Mouse (Mus musculus): ENCODE data around the gene Hnrnpm. TPM values are rescaled to one million over a fixed set of nuclear protein-coding genes. Genes with fewer than 3 reads are reported as not detected.
"Not testable (repeated sequence)": the region's sequence is repeated elsewhere in the genome, so short reads cannot be mapped to it uniquely, and the experiment has no call there.

Gene Hnrnpm
- 276 and 325 TPM in 2 replicates for polyA plus RNA-seq (2015; fragmentation: Nextera tagmentation; extraction: Ambion mirVana)

DNA sequence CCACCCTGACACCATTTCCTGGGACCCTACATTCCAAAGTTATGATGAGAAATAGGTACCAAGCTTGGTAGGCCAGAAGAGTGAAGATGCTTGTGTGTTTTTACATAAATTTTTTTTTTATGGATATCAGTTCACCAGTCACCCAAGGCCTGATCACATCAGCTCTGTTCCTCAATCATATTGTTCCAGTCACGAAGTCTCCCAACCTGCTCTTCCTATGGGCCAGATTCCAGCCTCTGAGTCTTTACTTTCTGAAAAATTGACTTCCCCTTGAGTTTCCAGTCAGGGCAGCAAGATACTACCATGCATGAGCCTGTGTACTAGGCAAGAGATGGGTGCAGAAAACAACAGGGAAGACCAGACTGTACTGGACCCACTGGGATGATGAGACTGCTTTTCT is at the start of gene Hnrnpm:
Gene Hnrnpm (minus strand): TSS at position 101 of the 400 bp plus-strand sequence.
- peak within 1 kb of the TSS; percentile 55 for H3K4me2 ChIP-seq (replicated peaks)
- H3K36me3 ChIP-seq: no peaks in the 10 kb centered on the region
- no peak within 1 kb of the TSS for H3K27ac ChIP-seq
- no peaks in the 10 kb centered on the region for H3K27me3 ChIP-seq (replicated peaks)
- peaks cover 15% of the 10 kb centered on the region for H3K4me1 ChIP-seq (replicated peaks)
- H3K4me3 ChIP-seq (replicated peaks): peak within 1 kb of the TSS; percentile 74
- 83% methylated on average over 1 of the region's 1 CpGs for WGBS
- ATAC-seq: no peak
- H3K9me3 ChIP-seq: no peaks in the 10 kb centered on the region
- no peak within 1 kb of the TSS for H3K9ac ChIP-seq

DNA sequence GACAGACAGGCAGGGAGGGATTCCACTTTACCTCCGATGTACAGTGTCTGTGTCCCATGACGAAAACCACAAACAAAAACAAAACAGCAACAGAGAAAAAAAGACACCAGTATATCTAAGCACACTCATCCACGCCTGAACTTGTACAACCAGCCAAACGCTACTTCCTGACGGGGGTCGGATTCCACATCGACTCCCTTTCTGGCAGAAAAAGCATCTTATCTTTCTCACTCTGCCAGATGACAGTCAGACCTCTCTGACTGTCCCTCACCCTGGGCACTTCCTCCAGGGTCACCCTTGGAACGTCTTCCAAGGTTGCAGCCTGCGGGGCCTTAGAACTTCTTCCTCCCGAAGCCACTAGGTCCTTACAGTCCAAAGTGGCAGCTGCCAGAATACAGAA is 46.9 kb upstream of the Hnrnpm start:
- ATAC-seq; H3K36me3 ChIP-seq; H3K27ac ChIP-seq; H3K4me3 ChIP-seq (replicated peaks); H3K4me2 ChIP-seq (replicated peaks); H3K9ac ChIP-seq; H3K27me3 ChIP-seq (replicated peaks); H3K9me3 ChIP-seq; H3K4me1 ChIP-seq (replicated peaks): not testable (repeated sequence)
- WGBS: 75% methylated on average over 10 of the region's 10 CpGs

DNA sequence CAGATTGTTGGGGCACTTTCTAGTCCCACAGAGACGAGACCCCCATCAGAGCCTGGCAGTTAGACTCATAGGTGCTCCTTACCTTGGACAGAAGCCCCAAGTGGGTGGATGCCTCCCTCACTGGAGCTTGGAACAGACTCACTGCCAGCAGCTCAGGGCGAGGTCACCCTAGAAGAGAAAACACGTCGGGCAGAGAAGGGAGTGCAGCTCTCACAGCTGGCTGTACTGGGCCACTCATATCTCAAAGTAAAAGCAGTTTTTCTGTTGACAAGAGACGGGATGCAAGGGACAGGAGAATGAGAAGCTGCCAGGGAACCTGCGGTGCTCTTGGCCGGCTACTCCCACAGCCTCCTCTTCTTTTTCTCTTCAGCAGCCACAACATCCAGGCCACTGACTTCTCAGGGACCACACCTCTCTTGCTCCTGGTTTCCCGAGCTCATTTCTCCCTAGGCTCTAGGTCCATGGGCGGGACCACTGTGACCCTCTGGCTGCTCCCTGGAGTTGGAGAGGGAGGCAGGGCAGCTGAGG is 46.0 kb upstream of the Hnrnpm start:
- 57% methylated on average over 9 of the region's 9 CpGs for WGBS
- H3K27ac ChIP-seq; H3K27me3 ChIP-seq (replicated peaks); ATAC-seq; H3K9ac ChIP-seq; H3K4me3 ChIP-seq (replicated peaks); H3K4me1 ChIP-seq (replicated peaks); H3K4me2 ChIP-seq (replicated peaks); H3K36me3 ChIP-seq; H3K9me3 ChIP-seq: not testable (repeated sequence)

DNA sequence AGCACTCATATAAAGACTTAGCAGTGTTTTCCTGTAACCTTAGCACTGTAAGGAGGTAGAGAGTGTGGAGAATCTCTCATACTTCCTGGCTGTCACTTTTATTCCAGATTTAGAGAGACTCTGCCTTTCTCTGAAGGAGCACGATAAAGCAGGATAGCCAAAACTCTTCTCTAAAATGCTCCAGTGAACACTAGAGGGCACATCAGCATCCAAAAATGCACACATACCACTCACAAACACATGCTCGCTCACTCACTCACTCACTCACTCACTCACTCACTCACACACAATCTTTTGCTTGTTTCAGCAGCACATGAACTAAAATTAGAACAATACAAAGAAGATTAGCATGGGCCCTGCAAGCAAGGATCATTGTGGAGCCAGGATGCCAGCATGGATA is 42.6 kb upstream of the Hnrnpm start:
- Histone ChIP-seq H3K27ac (no peak overlapping the region), H3K4me1 (replicated peaks) (no peaks in the 10 kb centered on the region), H3K4me2 (replicated peaks) (no peak overlapping the region), H3K36me3 (no peaks in the 10 kb centered on the region), H3K9me3 (no peaks in the 10 kb centered on the region), H3K4me3 (replicated peaks) (no peak overlapping the region), H3K27me3 (replicated peaks) (no peaks in the 10 kb centered on the region), H3K9ac (no peak overlapping the region)
- ATAC-seq: no peak
- 69% methylated on average over 2 of the region's 2 CpGs for WGBS

DNA sequence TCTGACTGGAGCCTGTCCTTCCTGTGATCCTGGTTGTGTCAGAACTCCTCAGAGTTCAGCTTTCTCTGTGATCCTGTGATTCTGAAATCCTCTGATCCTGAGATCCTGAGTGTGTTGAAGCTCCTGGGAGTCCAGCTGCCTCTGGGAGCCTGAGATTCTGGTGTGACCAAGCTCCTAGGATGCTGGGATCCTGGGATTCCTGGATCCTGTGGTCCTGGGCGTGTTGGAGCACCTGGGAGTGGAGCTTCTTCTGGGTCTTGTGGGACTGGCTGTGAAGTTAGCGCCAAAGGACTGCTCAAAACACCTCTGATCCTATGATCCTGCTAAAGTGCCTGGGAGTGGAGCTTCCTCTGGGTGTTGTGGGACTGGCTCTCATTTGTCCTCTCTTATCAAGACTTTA is 41.7 kb upstream of the Hnrnpm start:
- Histone ChIP-seq H3K27ac (no peak overlapping the region), H3K9me3 (no peaks in the 10 kb centered on the region), H3K36me3 (no peaks in the 10 kb centered on the region), H3K4me2 (replicated peaks) (no peak overlapping the region), H3K9ac (no peak overlapping the region), H3K4me3 (replicated peaks) (no peak overlapping the region), H3K4me1 (replicated peaks) (no peaks in the 10 kb centered on the region), H3K27me3 (replicated peaks) (no peaks in the 10 kb centered on the region)
- WGBS: 78% methylated on average over 2 of the region's 2 CpGs
- no peak for ATAC-seq

DNA sequence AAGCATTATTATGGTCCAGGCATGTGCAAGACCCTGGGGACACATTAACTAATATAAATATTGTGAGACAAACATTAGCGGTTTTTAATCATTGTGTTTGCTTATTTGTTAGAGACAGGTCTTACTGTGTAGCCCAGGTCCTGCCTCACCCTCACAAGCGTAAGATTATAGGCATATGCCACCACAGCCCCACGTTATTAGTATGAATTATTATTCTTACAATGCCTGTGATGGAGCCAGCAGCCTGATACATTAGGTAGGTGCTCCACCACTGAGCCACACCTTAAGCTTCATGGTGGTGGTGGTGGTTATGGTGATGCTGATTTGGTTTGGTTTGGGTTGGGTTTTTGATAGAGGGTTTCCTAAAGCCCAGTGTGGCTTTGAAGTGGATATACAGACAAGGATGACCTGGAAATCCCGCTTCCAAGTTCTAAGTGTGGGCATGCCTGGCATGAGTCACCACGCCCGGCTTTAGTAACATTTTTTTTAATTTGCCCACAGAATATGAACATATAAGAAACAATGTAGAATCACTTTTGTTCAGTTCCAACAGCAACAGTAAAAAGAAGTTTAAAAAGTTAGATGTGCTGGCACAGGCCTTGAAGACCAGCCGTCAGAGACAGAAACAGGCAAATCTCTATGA is 33.2 kb upstream of the Hnrnpm start:
- ATAC-seq: no peak
- Histone ChIP-seq H3K9me3 (no peaks in the 10 kb centered on the region), H3K4me3 (replicated peaks) (no peak overlapping the region), H3K27me3 (replicated peaks) (no peaks in the 10 kb centered on the region), H3K9ac (no peak overlapping the region), H3K27ac (no peak overlapping the region), H3K4me1 (replicated peaks) (no peaks in the 10 kb centered on the region), H3K36me3 (no peaks in the 10 kb centered on the region), H3K4me2 (replicated peaks) (no peak overlapping the region)
- WGBS: 95% methylated on average over 7 of the region's 7 CpGs

DNA sequence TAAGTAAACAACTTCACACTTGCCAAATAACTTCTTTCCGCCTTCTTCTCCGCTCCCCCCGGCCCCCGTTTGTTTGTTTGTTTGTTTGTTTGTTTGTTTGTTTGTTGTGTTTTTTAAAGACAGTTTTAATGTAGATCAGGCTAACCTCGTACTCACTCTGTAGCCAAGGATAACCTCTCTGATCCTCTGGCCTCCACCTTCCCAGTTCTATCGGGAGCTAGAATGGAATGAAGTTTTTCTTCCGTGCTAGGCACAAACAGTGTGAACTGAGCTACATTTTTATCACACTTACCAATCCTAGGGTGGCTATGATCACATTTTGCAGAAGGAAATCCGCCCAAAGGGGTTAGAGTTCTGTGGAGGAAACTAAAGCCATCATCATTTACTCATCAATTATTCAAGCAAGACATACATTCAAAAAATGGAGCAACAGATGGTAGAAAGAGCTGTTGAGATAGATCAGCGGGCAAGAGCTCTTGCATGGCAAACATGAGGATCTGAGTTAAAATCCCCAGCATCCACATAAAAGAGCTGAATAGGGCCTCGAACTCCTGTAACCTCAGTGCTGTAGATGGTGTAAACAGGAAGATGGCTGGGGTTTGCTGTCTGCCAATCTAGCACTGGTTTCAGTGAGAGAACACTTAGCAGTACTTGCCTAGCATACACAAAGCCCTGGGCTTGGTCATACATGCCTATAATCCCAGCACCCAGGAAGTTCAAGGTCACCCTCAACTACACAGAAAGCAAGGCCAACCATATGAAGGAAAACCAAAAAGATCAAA is 32.5 kb upstream of the Hnrnpm start:
- Histone ChIP-seq H3K9ac (no peak overlapping the region), H3K4me3 (replicated peaks) (peak overlapping the region; percentile 89), H3K4me2 (replicated peaks) (peak overlapping the region; percentile 40), H3K27ac (no peak overlapping the region), H3K27me3 (replicated peaks) (no peaks in the 10 kb centered on the region), H3K4me1 (replicated peaks) (no peaks in the 10 kb centered on the region), H3K9me3 (no peaks in the 10 kb centered on the region), H3K36me3 (no peaks in the 10 kb centered on the region)
- 0 out of 2 replicates have a peak, but pooled peaks have one; percentile 18 for ATAC-seq
- WGBS: 45% methylated on average over 10 of the region's 10 CpGs

DNA sequence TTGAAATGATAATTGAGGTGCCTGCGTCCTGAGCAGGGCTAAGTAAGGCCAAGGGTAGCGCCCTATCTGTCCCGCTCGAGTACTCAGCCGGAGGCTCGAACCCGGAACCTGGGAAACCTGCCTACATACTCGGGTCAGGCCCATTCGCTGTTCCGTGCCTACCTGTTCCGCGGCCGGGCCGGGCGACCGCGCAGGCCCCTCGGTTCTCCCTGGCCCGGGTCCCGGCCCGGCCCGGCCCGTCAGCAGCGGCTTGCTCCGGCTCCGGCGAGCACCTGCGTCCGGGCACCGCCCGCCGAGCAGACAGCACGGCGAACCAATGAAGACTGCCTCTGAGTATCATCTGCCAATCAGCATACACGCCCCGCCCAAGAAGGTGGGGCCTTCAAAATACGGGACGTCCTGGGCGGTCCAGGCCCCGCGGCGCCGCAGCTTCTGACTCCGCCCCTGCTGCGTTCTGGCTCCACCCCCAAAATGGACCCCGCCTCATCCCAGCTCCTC is 31.8 kb upstream of the Hnrnpm start, which contains the start of gene March2:
Gene March2 (minus strand): TSS at position 287 of the 498 bp plus-strand sequence.
- peak within 1 kb of the TSS; percentile 68 for H3K9ac ChIP-seq
- no peaks in the 10 kb centered on the region for H3K4me1 ChIP-seq (replicated peaks)
- peak; percentile 100 for ATAC-seq
- peak within 1 kb of the TSS; percentile 78 for H3K4me2 ChIP-seq (replicated peaks)
- H3K27ac ChIP-seq: peak within 1 kb of the TSS; percentile 54; the same call in 1 of the 2 replicates
- no peaks in the 10 kb centered on the region for H3K36me3 ChIP-seq
- WGBS: under 1% methylated on average over 45 of the region's 46 CpGs
- H3K4me3 ChIP-seq (replicated peaks): peak within 1 kb of the TSS; percentile 89
- H3K27me3 ChIP-seq (replicated peaks): no peaks in the 10 kb centered on the region
- H3K9me3 ChIP-seq: no peaks in the 10 kb centered on the region

DNA sequence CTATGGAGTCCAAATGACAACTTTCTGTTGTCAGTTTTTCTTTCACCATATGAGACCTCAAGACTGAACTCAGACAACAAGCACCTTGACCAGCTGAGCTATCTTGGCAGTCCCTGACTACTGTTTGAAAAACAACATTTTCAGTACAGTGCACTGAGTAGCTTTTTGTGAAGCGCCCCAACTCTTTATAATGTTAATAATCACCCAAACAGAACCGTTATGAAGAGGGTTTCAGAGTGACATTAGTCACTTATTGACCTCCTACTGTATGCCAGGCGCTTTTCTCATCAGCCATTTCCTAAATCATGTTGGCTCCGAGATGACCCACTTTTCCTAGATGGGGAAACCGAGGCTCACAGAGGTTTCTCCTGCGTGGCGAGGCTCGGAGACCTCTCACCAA is 31.3 kb upstream of the Hnrnpm start:
- no peaks in the 10 kb centered on the region for H3K27me3 ChIP-seq (replicated peaks)
- 9% methylated on average over 8 of the region's 8 CpGs for WGBS
- no peak; the same call in 1 of the 2 replicates for ATAC-seq
- peak overlapping the region; percentile 68 for H3K9ac ChIP-seq
- H3K4me2 ChIP-seq (replicated peaks): peak overlapping the region; percentile 78
- peak overlapping the region; percentile 89 for H3K4me3 ChIP-seq (replicated peaks)
- no peaks in the 10 kb centered on the region for H3K9me3 ChIP-seq
- H3K36me3 ChIP-seq: no peaks in the 10 kb centered on the region
- no peaks in the 10 kb centered on the region for H3K4me1 ChIP-seq (replicated peaks)
- 0 out of 2 replicates have a peak overlapping the region, but pooled peaks have one; percentile 54 for H3K27ac ChIP-seq

DNA sequence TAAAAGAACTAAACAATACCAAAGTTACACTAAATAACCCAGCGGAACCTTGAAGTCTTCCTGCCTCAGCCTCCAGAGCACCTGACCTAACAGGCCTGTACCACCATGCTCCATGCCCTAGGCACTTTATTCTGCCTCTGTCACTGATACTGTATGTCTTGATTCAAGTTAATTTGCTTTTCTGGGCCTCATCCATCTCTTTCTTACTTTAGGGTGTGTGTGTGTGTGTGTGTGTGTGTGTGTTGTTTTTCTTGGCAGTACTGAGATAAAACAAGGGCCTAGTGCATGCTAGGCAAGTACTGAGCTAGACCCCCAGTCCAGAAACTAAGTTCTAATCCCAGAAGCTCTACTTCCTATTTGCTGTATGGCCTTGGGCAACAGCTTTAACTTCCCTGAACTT is 30.6 kb upstream of the Hnrnpm start:
- H3K9ac ChIP-seq: no peak overlapping the region
- H3K27me3 ChIP-seq (replicated peaks): no peaks in the 10 kb centered on the region
- 100% methylated on average over 1 of the region's 1 CpGs for WGBS
- H3K4me1 ChIP-seq (replicated peaks): no peaks in the 10 kb centered on the region
- no peak overlapping the region for H3K4me3 ChIP-seq (replicated peaks)
- H3K9me3 ChIP-seq: no peaks in the 10 kb centered on the region
- ATAC-seq: no peak
- H3K27ac ChIP-seq: no peak overlapping the region
- no peaks in the 10 kb centered on the region for H3K36me3 ChIP-seq
- no peak overlapping the region for H3K4me2 ChIP-seq (replicated peaks)

DNA sequence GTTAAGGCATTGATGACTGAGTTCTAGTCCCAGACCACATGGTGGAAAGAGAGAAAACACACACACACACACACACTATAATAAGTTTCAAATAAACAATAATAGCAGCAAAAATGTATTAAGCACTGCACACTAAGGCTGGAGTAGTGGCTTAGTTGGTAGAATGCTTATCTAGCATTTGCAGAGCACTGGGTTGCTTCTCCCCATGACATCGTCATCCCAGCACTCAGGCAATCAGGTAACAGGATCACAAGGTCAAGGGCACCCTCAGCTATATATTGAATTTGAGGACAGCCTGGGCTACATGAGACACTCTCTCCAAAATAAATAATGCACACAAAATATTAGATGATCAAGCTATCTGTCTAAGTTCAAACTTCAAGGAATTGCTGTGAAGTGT is 28.1 kb upstream of the Hnrnpm start:
- Histone ChIP-seq H3K27me3 (replicated peaks) (no peaks in the 10 kb centered on the region), H3K27ac (no peak overlapping the region), H3K4me3 (replicated peaks) (no peak overlapping the region), H3K4me1 (replicated peaks) (no peaks in the 10 kb centered on the region), H3K9ac (no peak overlapping the region), H3K36me3 (no peaks in the 10 kb centered on the region; the same call in none of the 2 replicates), H3K4me2 (replicated peaks) (no peak overlapping the region), H3K9me3 (no peaks in the 10 kb centered on the region)
- no peak for ATAC-seq
- WGBS: 92% methylated on average over 1 of the region's 1 CpGs

DNA sequence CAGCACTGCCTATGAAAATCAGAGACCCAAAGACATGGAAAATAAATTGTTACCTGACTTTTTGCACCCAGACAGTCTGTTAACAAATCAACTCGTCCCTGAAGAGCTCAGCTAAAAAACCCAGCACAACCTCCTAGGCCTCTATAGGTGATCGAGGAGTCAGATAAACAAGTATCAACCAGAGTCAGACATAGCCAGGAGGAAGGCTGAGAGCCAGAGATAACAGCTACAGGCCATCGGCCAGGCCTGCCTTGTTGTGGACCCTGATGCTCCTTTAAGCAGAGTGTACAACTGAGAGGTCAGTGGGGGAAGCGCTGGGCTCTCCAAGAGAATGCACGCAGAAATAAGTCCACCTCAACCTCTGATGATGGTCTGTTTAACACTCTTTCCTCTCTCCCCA is 26.6 kb upstream of the Hnrnpm start:
- Histone ChIP-seq H3K9me3 (no peaks in the 10 kb centered on the region), H3K36me3 (peaks cover 4% of the 10 kb centered on the region), H3K9ac (no peak overlapping the region), H3K27me3 (replicated peaks) (no peaks in the 10 kb centered on the region), H3K4me2 (replicated peaks) (no peak overlapping the region), H3K27ac (no peak overlapping the region), H3K4me3 (replicated peaks) (no peak overlapping the region), H3K4me1 (replicated peaks) (no peaks in the 10 kb centered on the region)
- ATAC-seq: 0 out of 2 replicates have a peak, but pooled peaks have one; percentile 60
- 68% methylated on average over 5 of the region's 5 CpGs for WGBS
